Mouse (Mus musculus): ENCODE measurements around the gene Smpd3. TPM values are rescaled to one million over a fixed set of nuclear protein-coding genes. Genes with fewer than 3 reads are reported as not detected.

Smpd3 gene
- total and polyA plus RNA-seq, 2 experiments, result 0.71 to 1.8 TPM

DNA sequence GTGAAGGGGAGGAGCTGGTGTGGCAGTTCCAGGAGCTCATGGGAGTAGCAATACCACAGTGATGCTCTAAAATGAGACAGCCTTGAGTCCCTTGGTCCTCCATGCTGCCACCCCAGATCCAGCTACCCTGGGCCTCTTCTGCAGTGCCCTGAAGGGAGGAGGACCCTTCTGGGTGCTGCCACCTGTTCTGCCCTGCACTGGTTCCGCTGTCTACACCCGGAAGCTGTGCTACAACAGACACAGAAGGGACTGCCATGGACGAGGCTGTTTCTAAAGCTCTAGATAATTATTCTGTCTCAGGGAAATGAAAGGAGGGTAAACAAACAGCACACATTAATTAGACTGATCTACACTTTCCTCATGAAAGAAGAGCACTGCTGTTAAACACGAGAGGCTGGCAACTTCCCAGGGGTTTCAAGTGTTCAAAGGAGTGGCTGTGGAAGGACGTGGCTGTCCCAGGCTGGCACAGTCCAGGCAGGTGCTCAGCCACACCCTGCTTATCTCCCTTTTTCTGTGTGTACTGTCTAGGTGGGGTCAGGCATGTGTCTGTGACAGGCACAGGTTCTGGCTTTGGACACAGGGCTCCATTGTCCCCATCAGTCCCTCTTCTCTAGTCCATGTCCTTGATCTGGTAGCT lies 69.0 kb downstream of the Smpd3 start:
- Histone ChIP-seq H3K4me3 (ENCODE audit: insufficient read depth, low read depth, low read length) (no peak overlapping the region), H3K27me3 (ENCODE audit: control insufficient read depth, insufficient read depth, low read length) (no peaks in the 10 kb centered on the region), H3K27ac (replicated peaks; ENCODE audit: insufficient read depth, low read depth, low read length) (no peak overlapping the region), H3K4me1 (ENCODE audit: control insufficient read depth, insufficient read depth, low read length) (peaks cover 3% of the 10 kb centered on the region; the same call in 1 of the 2 replicates), H3K36me3 (ENCODE audit: control insufficient read depth, insufficient read depth, low read length) (no peaks in the 10 kb centered on the region), H3K9ac (ENCODE audit: low read depth, low read length) (no peak overlapping the region), H3K79me2 (ENCODE audit: control insufficient read depth, insufficient read depth, low read length) (no peaks in the 10 kb centered on the region)
- 69% methylated on average over 5 of the region's 5 CpGs for WGBS
- TF ChIP-seq POLR2A (IDR thresholded peaks at IDR 0.05; ENCODE audit: extremely low read depth, insufficient read depth, low read length), result no peak
- TF ChIP-seq CTCF (IDR thresholded peaks at IDR 0.05; ENCODE audit: low read depth, low read length), result no peak
- DNase-seq (ENCODE audit: extremely low read depth, low read depth, low spot score), result no peak

DNA sequence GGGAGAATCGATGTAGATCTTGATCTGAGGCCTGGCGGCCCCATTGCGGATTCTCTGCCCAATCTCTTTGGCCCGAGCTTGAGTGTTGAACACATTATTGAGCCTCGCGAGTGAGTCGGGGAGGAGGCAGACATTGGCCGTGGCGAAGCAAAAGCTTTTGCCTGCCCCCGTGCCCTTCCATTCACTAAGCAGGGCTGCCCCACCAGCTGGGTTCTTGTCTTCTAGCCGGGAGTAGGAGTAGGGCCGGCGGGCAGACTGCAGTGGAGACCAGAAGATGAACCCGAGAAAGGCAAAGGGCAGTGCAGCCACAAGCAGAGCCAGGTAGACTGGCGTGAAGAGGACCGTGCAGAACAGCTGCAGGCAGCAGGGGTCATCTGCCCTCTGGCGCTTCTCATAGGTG lies 72.4 kb downstream of the Smpd3 start:
- Histone ChIP-seq H3K4me1 (ENCODE audit: control insufficient read depth, insufficient read depth, low read length) (peaks cover 3% of the 10 kb centered on the region; the same call in 1 of the 2 replicates), H3K4me3 (ENCODE audit: insufficient read depth, low read depth, low read length) (no peak overlapping the region), H3K79me2 (ENCODE audit: control insufficient read depth, insufficient read depth, low read length) (no peaks in the 10 kb centered on the region), H3K27me3 (ENCODE audit: control insufficient read depth, insufficient read depth, low read length) (no peaks in the 10 kb centered on the region), H3K27ac (replicated peaks; ENCODE audit: insufficient read depth, low read depth, low read length) (no peak overlapping the region), H3K36me3 (ENCODE audit: control insufficient read depth, insufficient read depth, low read length) (no peaks in the 10 kb centered on the region), H3K9ac (ENCODE audit: low read depth, low read length) (no peak overlapping the region)
- WGBS, result 96% methylated on average over 17 of the region's 17 CpGs
- TF ChIP-seq CTCF (IDR thresholded peaks at IDR 0.05; ENCODE audit: low read depth, low read length), result no peak
- DNase-seq (ENCODE audit: extremely low read depth, low read depth, low spot score), result no peak

DNA sequence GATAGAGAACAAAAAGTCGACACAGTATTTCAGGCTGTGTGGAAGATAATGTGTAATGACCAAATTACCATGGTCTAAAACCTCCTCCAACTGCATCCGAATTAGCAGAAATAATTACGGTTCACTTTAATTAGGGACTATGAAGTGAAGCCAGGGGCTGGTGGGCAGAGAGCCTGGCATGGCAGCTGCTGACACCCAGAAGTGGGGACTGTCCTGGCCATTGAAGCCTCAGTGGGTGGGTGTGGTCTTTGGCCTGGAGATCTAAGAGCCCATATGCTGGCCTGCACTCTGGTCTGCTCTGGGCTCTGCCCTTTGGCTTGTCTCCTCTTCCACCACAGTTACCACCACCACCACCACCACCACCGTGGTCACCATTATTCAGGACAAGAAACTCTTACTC lies 73.9 kb downstream of the Smpd3 start:
- no peaks in the 10 kb centered on the region for H3K36me3 ChIP-seq (ENCODE audit: control insufficient read depth, insufficient read depth, low read length)

DNA sequence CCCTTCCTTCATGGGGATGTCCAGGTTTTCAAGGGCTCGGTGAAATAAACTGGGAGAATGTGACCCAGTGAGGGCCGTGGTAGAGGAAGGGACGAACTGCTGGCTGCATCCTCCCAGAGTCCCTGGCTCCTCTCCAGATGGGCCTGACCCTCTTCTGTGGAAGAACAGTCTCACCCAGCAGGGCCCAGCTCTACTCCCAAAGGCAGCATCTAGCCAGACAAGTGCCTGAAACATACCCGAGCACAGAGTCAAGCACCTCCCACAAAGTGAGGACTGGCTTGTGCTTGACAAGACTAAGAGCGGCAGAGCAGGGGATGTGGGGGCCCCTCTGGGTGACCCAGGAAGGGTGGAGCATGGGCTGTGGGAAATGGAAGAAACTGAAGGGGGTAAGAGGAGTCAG lies 75.4 kb downstream of the Smpd3 start:
- no peak for TF ChIP-seq POLR2A (IDR thresholded peaks at IDR 0.05; ENCODE audit: extremely low read depth, insufficient read depth, low read length)
- TF ChIP-seq CTCF (IDR thresholded peaks at IDR 0.05; ENCODE audit: low read depth, low read length), result no peak
- no peak overlapping the region for H3K27ac ChIP-seq (replicated peaks; ENCODE audit: insufficient read depth, low read depth, low read length)
- WGBS, result 65% methylated on average over 5 of the region's 5 CpGs
- H3K4me3 ChIP-seq (ENCODE audit: insufficient read depth, low read depth, low read length), result no peak overlapping the region
- no peak for DNase-seq (ENCODE audit: extremely low read depth, low read depth, low spot score)
- no peaks in the 10 kb centered on the region for H3K36me3 ChIP-seq (ENCODE audit: control insufficient read depth, insufficient read depth, low read length)
- no peak overlapping the region for H3K9ac ChIP-seq (ENCODE audit: low read depth, low read length)
- no peaks in the 10 kb centered on the region for H3K79me2 ChIP-seq (ENCODE audit: control insufficient read depth, insufficient read depth, low read length)
- H3K4me1 ChIP-seq (ENCODE audit: control insufficient read depth, insufficient read depth, low read length), result peaks cover 3% of the 10 kb centered on the region; the same call in 1 of the 2 replicates
- no peaks in the 10 kb centered on the region for H3K27me3 ChIP-seq (ENCODE audit: control insufficient read depth, insufficient read depth, low read length)

More for the DNA sequence above, 73.9 kb downstream of the Smpd3 start:
- WGBS, result 92% methylated on average over 4 of the region's 4 CpGs
- Histone ChIP-seq H3K4me1 (ENCODE audit: control insufficient read depth, insufficient read depth, low read length) (peaks cover 3% of the 10 kb centered on the region; the same call in 1 of the 2 replicates), H3K27ac (replicated peaks; ENCODE audit: insufficient read depth, low read depth, low read length) (no peak overlapping the region), H3K79me2 (ENCODE audit: control insufficient read depth, insufficient read depth, low read length) (no peaks in the 10 kb centered on the region), H3K27me3 (ENCODE audit: control insufficient read depth, insufficient read depth, low read length) (no peaks in the 10 kb centered on the region), H3K4me3 (ENCODE audit: insufficient read depth, low read depth, low read length) (no peak overlapping the region), H3K9ac (ENCODE audit: low read depth, low read length) (no peak overlapping the region)
- TF ChIP-seq POLR2A (IDR thresholded peaks at IDR 0.05; ENCODE audit: extremely low read depth, insufficient read depth, low read length), result no peak
- no peak for TF ChIP-seq CTCF (IDR thresholded peaks at IDR 0.05; ENCODE audit: low read depth, low read length)
- no peak for DNase-seq (ENCODE audit: extremely low read depth, low read depth, low spot score)

DNA sequence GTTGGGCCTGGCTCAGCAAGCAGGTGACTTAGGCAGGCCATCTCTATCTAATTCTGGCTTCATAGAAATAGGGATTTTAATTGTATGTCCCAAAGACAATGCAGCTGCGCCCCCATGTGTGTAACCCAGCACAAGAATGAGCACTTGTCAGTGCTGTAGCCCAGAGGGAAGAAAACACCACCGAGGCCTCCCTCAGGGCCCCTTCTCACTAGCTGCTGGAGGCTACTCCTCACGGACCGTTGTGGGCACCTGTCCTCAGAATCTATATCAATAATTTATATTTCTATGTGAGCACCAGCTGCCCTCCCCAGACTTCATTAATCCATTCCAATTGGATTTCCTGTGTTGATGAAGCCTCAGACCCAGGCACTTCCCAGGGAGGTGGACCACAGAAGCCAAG lies 76.9 kb downstream of the Smpd3 start:
- no peak overlapping the region for H3K9ac ChIP-seq (ENCODE audit: low read depth, low read length)
- DNase-seq (ENCODE audit: extremely low read depth, low read depth, low spot score), result no peak
- no peak overlapping the region for H3K27ac ChIP-seq (replicated peaks; ENCODE audit: insufficient read depth, low read depth, low read length)
- no peaks in the 10 kb centered on the region for H3K4me1 ChIP-seq (ENCODE audit: control insufficient read depth, insufficient read depth, low read length)
- H3K36me3 ChIP-seq (ENCODE audit: control insufficient read depth, insufficient read depth, low read length), result no peaks in the 10 kb centered on the region
- H3K27me3 ChIP-seq (ENCODE audit: control insufficient read depth, insufficient read depth, low read length), result no peaks in the 10 kb centered on the region
- TF ChIP-seq POLR2A (IDR thresholded peaks at IDR 0.05; ENCODE audit: extremely low read depth, insufficient read depth, low read length), result no peak
- TF ChIP-seq CTCF (IDR thresholded peaks at IDR 0.05; ENCODE audit: low read depth, low read length), result no peak
- H3K4me3 ChIP-seq (ENCODE audit: insufficient read depth, low read depth, low read length), result no peak overlapping the region
- H3K79me2 ChIP-seq (ENCODE audit: control insufficient read depth, insufficient read depth, low read length), result no peaks in the 10 kb centered on the region
- WGBS, result 95% methylated on average over 4 of the region's 4 CpGs

DNA sequence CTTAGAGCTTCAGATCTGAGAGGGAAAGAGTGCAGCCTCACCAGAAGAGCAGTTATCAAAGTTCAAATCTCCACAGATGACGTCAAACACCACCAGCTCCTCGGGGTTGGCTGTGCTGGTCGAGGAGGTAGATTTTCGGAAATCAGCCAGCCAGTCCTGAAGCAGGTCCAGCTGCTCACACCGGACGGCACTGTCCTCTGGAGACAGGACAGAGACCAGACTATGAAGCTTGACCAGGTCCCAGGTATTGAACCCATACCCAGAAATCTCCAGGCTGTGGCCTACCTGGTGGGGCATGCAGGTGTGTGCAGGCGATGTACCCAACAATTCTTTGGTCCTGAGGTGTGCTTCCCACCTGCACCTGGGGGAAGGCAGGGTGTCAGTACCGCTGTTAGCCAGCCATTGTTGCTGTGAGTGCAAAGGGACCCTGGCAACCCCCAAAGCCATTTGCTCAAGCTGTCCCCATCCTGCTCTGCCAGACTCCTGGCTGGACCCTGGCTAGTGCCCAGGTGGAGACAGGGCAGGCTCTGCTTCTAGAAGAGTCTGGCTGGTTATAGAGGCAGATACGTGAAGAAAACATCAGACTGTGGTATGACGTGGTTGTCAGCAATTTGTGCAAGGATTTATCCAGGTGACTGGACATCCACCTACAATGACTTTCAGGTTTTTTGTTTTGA lies 78.1 kb downstream of the Smpd3 start:
- H3K36me3 ChIP-seq (ENCODE audit: control insufficient read depth, insufficient read depth, low read length), result no peaks in the 10 kb centered on the region
- no peak for TF ChIP-seq POLR2A (IDR thresholded peaks at IDR 0.05; ENCODE audit: extremely low read depth, insufficient read depth, low read length)
- no peak for TF ChIP-seq CTCF (IDR thresholded peaks at IDR 0.05; ENCODE audit: low read depth, low read length)
- 87% methylated on average over 10 of the region's 10 CpGs for WGBS

More for the DNA sequence above, 78.1 kb downstream of the Smpd3 start:
- Histone ChIP-seq H3K79me2 (ENCODE audit: control insufficient read depth, insufficient read depth, low read length) (no peaks in the 10 kb centered on the region), H3K27ac (replicated peaks; ENCODE audit: insufficient read depth, low read depth, low read length) (no peak overlapping the region), H3K4me3 (ENCODE audit: insufficient read depth, low read depth, low read length) (no peak overlapping the region), H3K9ac (ENCODE audit: low read depth, low read length) (no peak overlapping the region), H3K4me1 (ENCODE audit: control insufficient read depth, insufficient read depth, low read length) (no peaks in the 10 kb centered on the region), H3K27me3 (ENCODE audit: control insufficient read depth, insufficient read depth, low read length) (no peaks in the 10 kb centered on the region)
- peak; percentile 23 for DNase-seq (ENCODE audit: extremely low read depth, low read depth, low spot score)

All from liver, adult 2 months (tissue).